Mouse (Mus musculus): Measurements from ENCODE around the gene Gm49359.

Gene Gm49359

GRCm38 (mm10) chr13:62466424-62467334, at the start of gene Gm49359:
Gm49359 (minus strand) TSS chr13:62466832.
- in situ Hi-C loops (cut with MboI, MseI) = loop anchor here (5.0 to 25.0 kb wide), 3 partner anchors 296 to 721 kb away; partner anchors contain the start of genes Fbp2 and Platr25

DNA sequence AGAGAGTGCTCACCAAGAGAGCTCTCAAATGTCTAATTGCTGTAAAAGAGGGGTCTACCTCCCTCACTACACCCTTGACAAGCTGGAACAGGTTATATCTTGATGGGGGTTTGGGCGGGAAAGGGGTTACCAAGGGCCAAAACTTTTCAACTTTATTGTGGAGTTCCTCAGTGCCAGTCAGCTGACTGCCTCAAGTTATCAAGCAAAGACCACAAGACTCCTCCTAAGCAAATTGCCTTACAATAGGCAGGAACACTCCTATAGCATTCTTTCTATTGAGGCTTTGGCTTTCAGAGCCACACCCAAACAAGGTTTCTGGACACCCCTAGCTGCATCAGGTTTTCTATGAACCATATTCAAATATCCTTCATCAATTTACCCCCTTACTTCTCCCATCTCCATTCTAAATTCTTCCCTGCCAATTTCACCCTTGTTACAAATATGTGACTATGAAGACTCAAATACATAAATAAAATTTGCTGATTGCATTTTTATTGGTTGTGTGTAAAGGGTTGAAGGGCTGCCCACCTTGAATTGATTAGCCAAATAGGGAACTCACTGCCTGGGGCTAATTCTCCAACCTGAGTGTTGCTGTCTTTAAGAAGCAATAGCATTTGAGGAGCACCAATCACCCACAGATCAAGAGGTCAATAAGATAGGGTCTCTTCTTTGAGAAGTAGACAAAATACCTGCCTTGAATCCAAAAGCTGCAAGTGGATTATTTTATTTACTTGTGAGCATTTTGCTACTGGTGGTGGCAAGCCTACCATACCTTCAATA, 44.2 kb upstream of the Gm49359 start:
- in situ Hi-C loops (cut with MboI, MseI) = loop anchor here (10.0 kb wide), 1 partner anchor 1446 kb away; no protein-coding TSS in a partner anchor

DNA sequence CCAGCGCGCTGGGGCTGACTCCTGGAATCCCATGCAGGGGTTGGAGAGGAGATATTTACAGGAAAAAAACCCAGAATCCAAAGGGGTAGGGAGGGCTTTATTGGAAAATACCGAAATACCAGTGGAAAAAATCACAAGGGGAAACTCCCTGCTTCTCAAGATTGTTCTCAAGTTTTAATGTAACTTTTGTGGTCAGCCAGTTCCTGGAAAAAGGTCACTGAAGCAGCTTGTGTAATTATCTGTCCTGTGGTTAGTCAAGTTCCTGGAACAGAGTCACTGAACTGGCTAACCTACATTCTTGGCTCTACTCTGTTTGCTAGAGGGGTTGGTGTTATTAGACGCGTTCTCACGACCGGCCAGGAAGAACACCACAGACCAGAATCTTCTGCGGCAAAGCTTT, 6.0 kb upstream of the Gm49359 start:
- in situ Hi-C loops (cut with MboI, MseI) = loop anchor here (25.0 kb wide), 1 partner anchor 715 kb away; no protein-coding TSS in a partner anchor

GRCm38 (mm10) chr13:62469947-62470346, 3.3 kb upstream of the Gm49359 start:
- in situ Hi-C loops (cut with MboI, MseI) = loop anchor here (5.0 to 25.0 kb wide), 3 partner anchors 292 to 717 kb away; partner anchors contain the start of genes Fbp2 and Platr25

Measured in T-helper 1 cell (primary cell).